Mouse (Mus musculus) G1E (cell line): ENCODE data around the gene Notch2. TPM values are rescaled to one million over a fixed set of nuclear protein-coding genes. Genes with fewer than 3 reads are reported as not detected.

Source experiments
- ATAC-seq: 2 replicates; pipeline ENCODE4 v1.8.0; 2016; ENCODE audit warnings: mild to moderate bottlenecking; ENCODE audit not compliant: insufficient number of reproducible peaks, poor library complexity, low FRiP score, severe bottlenecking; ENCODE audit errors: extremely low read depth
- DNase-seq: peaks from one replicate; pipeline ENCODE4 v3.0.0; 2012; ENCODE audit warnings: low spot score
- H3K27me3 ChIP-seq: 2 replicates; pipeline ENCODE4 v1.6.1; 2012; ENCODE audit warnings: mild to moderate bottlenecking, low read length, inconsistent platforms; ENCODE audit not compliant: insufficient read depth
- H3K36me3 ChIP-seq: replicated peaks from 2 replicates; pipeline ENCODE3; 2012; ENCODE audit warnings: mild to moderate bottlenecking, inconsistent platforms
- H3K4me1 ChIP-seq: 2 replicates; pipeline ENCODE4 v1.6.1; 2012; ENCODE audit warnings: low read depth, low read length, inconsistent platforms, mixed read lengths; ENCODE audit not compliant: insufficient read depth
- H3K4me3 ChIP-seq: 2 replicates; pipeline ENCODE4 v1.5.1; 2012; ENCODE audit warnings: low read depth, mild to moderate bottlenecking, inconsistent platforms, low read length, moderate library complexity, mixed read lengths
- H3K9me3 ChIP-seq: replicated peaks from 2 replicates; pipeline ENCODE4 v1.6.1; 2012; ENCODE audit warnings: inconsistent platforms
- CTCF ChIP-seq: IDR thresholded peaks from 2 replicates; pipeline ENCODE4 v1.5.1; 2012; ENCODE audit warnings: low read depth, low read length, inconsistent platforms, mixed read lengths
- GATA1 ChIP-seq: IDR thresholded peaks from 2 replicates; pipeline ENCODE4 v1.6.1; 2012; ENCODE audit warnings: borderline replicate concordance, low read length, inconsistent platforms, mixed read lengths
- GATA2 ChIP-seq: IDR thresholded peaks from 2 replicates; pipeline ENCODE4 v1.6.1; 2012; ENCODE audit warnings: low read depth, low read length, inconsistent platforms, borderline replicate concordance
- POLR2AphosphoS5 ChIP-seq: IDR thresholded peaks from 2 replicates; pipeline ENCODE4 v1.6.1; 2012; ENCODE audit warnings: low read depth, low read length, inconsistent platforms; ENCODE audit not compliant: insufficient replicate concordance
- TAL1 ChIP-seq: conservative IDR thresholded peaks from 2 replicates; pipeline ENCODE4 v1.6.1; 2012; ENCODE audit warnings: low read depth, low read length, inconsistent platforms, mixed read lengths
- polyA plus RNA-seq: library from polyadenylated mRNA; stranded (reverse); fragments of >175 nt; gene quantifications from 2 replicates; pipeline ENCODE4 v1.2.3, GENCODE M21; 2012
- total RNA-seq, 2 experiments: library from RNA; stranded (forward) in 1 of 2; stranded (reverse) in 1 of 2; fragments of 200-1000 nt in 1 of 2; fragments of >200 nt in 1 of 2; fragmentation: Nextera tagmentation in 1 of 2; gene quantifications; 2 replicates each; pipeline ENCODE4 v1.2.3; 2014 to 2017

The Notch2 gene
- total and polyA plus RNA-seq, 3 experiments: under 0.01 TPM; not detected in 2

DNA sequence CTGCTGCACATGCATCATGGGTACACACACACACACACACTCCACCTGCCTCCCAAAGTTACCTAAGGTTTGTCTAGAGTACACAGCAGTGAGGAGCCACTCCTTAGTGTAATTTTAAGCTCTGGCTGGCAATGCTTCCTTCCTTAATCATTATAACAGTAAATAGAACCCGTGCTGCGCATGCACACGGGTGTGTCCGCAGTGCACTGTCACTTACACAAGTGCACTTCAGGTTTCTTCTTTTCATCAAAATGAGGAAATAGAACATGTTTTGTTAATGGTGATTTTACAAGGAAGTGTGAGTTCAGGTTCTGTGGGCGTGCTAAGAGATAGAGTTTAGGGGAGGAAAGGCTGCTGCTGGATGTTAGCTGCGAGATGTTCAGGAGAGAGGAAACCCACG, 17.8 kb downstream of the Notch2 start:
- no peak for ATAC-seq
- TF ChIP-seq POLR2AphosphoS5 (no peak), GATA2 (no peak), TAL1 (no peak), CTCF (no peak), GATA1 (no peak)
- H3K27me3 ChIP-seq: no peaks in the 10 kb centered on the region
- no peaks in the 10 kb centered on the region for H3K36me3 ChIP-seq
- H3K9me3 ChIP-seq: peaks cover 59% of the 10 kb centered on the region
- no peak overlapping the region for H3K4me3 ChIP-seq
- H3K4me1 ChIP-seq: no peaks in the 10 kb centered on the region
- DNase-seq: no peak

DNA sequence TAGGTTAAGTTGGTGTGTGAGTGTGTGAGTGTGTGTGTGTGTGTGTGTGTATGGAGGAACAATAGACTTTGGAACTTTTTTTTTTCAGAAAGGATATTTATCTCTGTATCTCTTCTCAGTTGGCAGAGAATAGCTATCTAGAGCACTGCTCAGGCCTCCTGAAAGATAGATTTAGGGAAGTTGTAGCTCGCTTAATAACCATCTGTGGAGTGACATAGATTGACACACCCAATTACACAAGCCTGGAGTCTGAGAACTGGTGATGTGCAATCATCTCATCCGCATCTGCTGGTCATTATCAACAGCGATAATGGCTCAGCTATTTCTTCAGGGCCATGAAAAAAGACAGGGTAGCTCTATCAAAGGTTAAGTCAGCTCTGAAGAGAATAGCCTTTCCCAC, 18.9 kb downstream of the Notch2 start:
- no peaks in the 10 kb centered on the region for H3K4me1 ChIP-seq
- ATAC-seq: no peak

DNA sequence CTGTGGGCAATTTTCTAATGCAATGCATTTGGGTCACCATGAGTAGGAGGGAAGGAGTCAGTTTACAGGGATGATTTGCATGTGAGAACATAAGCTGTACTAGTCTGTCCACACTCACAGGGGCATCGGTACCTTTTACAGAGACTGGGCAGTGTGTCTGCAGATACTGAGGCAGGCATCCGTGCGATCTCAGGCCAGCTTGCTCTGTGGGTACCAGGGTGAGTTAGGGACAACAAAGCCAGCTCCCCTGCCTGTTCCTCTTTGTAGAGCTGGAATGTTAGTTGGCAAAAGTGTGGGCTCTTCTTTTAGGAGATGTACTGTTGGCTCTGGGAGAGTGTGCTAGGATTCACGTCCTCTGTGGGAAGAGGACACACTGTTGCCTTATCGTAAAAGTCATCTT, 19.6 kb downstream of the Notch2 start:
- no peaks in the 10 kb centered on the region for H3K4me1 ChIP-seq
- DNase-seq (no peak), ATAC-seq (no peak)
- TF ChIP-seq TAL1 (no peak), CTCF (no peak), GATA1 (no peak), POLR2AphosphoS5 (no peak), GATA2 (no peak)
- H3K4me3 ChIP-seq: no peak overlapping the region
- H3K36me3 ChIP-seq: no peaks in the 10 kb centered on the region
- H3K27me3 ChIP-seq: no peaks in the 10 kb centered on the region
- peaks cover 62% of the 10 kb centered on the region for H3K9me3 ChIP-seq

More for the DNA sequence above, 18.9 kb downstream of the Notch2 start:
- Histone ChIP-seq H3K4me3 (no peak overlapping the region), H3K27me3 (no peaks in the 10 kb centered on the region), H3K9me3 (peaks cover 59% of the 10 kb centered on the region), H3K36me3 (no peaks in the 10 kb centered on the region)
- TF ChIP-seq TAL1: no peak
- no peak for TF ChIP-seq GATA1
- TF ChIP-seq CTCF: no peak
- TF ChIP-seq GATA2: no peak
- no peak for TF ChIP-seq POLR2AphosphoS5
- DNase-seq: no peak

DNA sequence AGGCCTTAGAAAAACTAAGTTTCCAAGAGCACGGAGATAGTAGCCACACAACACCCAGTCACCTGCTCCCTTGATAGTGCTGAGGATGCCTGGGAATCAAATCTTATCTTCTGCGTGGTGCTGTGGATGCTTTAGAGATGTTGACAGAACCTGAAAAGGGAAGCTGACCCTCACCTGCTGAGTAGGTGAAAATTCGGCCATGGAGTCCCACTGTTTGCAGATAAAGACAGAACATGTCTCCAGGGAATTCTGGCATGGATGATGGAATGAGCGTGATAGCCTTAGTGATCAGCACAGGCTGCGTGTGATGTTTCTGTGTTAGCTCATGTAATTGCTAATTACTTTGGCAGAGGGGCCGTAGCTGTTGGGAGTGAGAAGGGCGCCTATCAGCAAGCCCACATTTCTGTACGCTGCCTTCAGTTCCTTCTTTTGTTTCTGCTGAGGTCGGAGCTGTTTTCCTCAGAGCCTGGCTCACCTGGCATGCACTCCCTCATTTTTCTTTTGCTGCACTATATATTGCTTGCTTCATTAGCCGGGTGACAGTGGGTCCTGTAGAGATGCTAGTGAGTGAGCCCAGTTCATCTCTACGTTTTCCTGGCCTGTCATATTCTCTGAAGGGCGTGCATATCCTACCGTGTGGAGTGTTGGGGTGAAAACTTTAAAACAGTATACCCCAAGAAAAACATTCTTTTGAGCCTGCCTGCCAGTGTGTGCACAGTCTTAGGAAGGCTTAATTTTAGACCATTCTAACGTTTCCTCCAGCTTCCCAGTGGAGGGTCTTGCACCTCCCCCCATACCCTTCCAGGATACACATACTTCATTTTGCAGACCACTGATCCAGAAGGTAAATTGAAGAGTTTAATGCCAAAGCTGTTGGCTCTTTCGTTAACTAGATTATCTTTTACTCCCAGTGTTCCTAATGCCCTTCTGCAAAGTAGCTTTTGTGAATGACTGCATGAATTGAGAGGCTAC, 21.6 kb downstream of the Notch2 start:
- Histone ChIP-seq H3K4me3 (no peak overlapping the region), H3K27me3 (no peaks in the 10 kb centered on the region), H3K36me3 (no peaks in the 10 kb centered on the region), H3K9me3 (peaks cover 61% of the 10 kb centered on the region), H3K4me1 (no peaks in the 10 kb centered on the region)
- no peak for ATAC-seq
- no peak for DNase-seq
- TF ChIP-seq GATA1 (no peak), GATA2 (no peak), TAL1 (no peak)

DNA sequence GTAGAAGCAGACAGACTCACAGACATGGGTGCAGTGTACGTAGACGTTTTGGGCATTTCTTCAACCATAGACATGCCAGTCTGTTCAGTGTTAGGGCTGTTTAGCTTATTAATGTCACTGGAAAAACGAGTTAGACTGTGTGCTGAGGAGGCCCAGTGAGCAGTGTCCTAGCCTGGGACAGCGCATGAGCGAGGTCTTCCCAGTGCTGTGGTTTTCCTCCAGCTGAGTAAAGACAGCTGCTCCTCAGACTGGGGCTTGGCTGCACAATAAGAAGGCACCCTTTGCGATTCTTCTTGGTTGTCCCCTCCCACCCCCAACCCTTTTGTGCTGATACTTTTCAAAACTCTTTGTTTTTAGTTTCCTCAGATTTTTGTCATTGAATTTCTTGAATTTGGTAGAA, 22.8 kb downstream of the Notch2 start:
- Histone ChIP-seq H3K4me3 (no peak overlapping the region), H3K36me3 (no peaks in the 10 kb centered on the region), H3K9me3 (peaks cover 61% of the 10 kb centered on the region), H3K27me3 (no peaks in the 10 kb centered on the region), H3K4me1 (no peaks in the 10 kb centered on the region)
- ATAC-seq (no peak), DNase-seq (no peak)
- TF ChIP-seq GATA2 (no peak), TAL1 (no peak)

DNA sequence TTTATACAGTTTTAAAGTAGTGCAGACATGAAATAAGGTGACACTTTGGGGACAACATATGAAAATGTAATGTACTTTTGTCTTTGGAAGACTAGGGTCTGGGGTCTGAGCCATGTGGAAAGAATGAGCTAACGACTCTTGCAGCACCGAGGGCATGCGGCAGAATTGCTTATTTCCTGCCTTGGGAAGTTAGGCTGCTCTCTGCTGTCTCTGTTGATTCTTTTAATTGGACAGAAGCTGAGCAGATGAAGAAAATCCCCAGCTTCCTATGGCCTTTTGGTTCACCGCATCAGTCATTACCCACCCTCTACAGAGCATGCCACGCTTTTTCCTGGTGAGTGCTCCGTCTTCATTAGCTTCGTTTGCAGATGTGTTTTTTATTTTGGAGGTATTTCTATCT, 23.8 kb downstream of the Notch2 start:
- Histone ChIP-seq H3K9me3 (peaks cover 60% of the 10 kb centered on the region), H3K36me3 (no peaks in the 10 kb centered on the region), H3K4me1 (no peaks in the 10 kb centered on the region), H3K27me3 (no peaks in the 10 kb centered on the region), H3K4me3 (no peak overlapping the region)
- DNase-seq (no peak), ATAC-seq (no peak)
- no peak for TF ChIP-seq TAL1
- TF ChIP-seq GATA2: no peak
- no peak for TF ChIP-seq POLR2AphosphoS5
- TF ChIP-seq GATA1: no peak
- TF ChIP-seq CTCF: no peak

DNA sequence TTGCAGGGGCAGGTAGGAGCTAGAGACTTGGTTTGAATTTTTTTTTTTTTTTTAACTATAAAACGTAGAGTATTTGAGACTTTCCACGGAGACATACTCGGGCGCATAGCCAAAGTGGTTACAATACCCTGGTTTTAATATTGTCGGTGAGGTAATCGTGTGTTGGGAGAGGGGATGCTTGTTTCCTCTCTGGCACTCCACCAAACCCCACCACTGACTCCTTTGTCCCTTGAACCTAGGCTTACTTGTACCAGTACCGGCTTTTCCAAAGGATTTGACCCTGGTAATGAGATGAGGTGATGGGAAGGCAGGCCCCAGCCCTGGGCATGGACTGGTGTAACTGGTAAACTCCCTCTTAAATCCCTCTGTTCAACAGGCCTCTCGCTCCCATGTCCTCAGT, 25.3 kb downstream of the Notch2 start:
- Histone ChIP-seq H3K9me3 (peaks cover 61% of the 10 kb centered on the region), H3K4me1 (no peaks in the 10 kb centered on the region), H3K36me3 (no peaks in the 10 kb centered on the region), H3K27me3 (no peaks in the 10 kb centered on the region), H3K4me3 (no peak overlapping the region)
- ATAC-seq (no peak), DNase-seq (no peak)
- no peak for TF ChIP-seq TAL1
- TF ChIP-seq POLR2AphosphoS5: no peak
- TF ChIP-seq GATA2: no peak
- no peak for TF ChIP-seq CTCF
- TF ChIP-seq GATA1: no peak
